Mouse (Mus musculus): ENCODE data around the gene Epha10.
A peak's percentile ranks its signal among the peaks of the same experiment; 100 is the strongest.

GRCm38 (mm10) chr4:124943022-124943421 is 62.3 kb downstream of the Epha10 start:
- TF ChIP-seq CTCF (IDR thresholded peaks at IDR 0.05; ENCODE audit: borderline replicate concordance, extremely low read depth, insufficient read depth, insufficient read length), result peak; percentile 98
- no peak for TF ChIP-seq POLR2A (IDR thresholded peaks at IDR 0.05; ENCODE audit: borderline replicate concordance, extremely low read depth, insufficient read depth, insufficient read length, poor library complexity, severe bottlenecking)

Data from brain, embryonic 14.5 days (tissue).